Mouse (Mus musculus): ENCODE measurements at regions not wholly inside any gene's neighbourhood (a gene's known extent, or its start where the extent isn't known, plus 50 kb on each side); places are given as distances from the start of the nearest gene placed in this dataset.

DNA sequence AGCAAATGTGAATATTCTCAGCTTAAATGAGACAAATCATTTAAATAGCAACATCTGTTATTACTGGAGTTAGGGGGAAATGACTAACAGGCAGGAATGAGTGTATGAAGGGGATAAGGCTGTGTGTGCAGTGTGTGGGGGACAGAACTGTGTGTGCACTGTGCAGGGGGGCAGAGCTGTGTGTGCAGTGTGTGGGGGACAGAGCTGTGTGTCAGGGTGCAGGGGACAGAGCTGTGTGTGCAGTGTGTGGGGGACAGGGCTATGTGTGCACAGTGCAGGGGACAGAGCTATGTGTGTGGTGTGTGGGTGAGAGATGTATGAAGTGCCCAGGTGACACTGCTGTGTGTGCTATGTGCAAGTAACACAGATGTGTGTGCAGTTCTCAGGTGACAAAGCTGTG, 66.7 kb upstream of the Cops8 start:
- Histone ChIP-seq H3K36me3 (replicated peaks) (no peaks in the 10 kb centered on the region), H3K4me1 (no peaks in the 10 kb centered on the region), H3K4me3 (no peak overlapping the region), H3K4me2 (no peak overlapping the region), H3K27ac (no peak overlapping the region), H3K27me3 (replicated peaks) (no peaks in the 10 kb centered on the region), H3K9ac (no peak overlapping the region), H3K9me3 (no peaks in the 10 kb centered on the region)
- no peak for ATAC-seq (replicated peaks)

- 31% methylated on average over 19 of the region's 19 CpGs for WGBS
- Histone ChIP-seq H3K36me3 (replicated peaks) (no peaks in the 10 kb centered on the region), H3K9ac (no peak overlapping the region), H3K4me2 (no peak overlapping the region), H3K27ac (no peak overlapping the region), H3K4me3 (no peak overlapping the region), H3K4me1 (peaks cover 5% of the 10 kb centered on the region; the same call in 1 of the 2 replicates), H3K9me3 (peaks cover 6% of the 10 kb centered on the region; the same call in 1 of the 2 replicates), H3K27me3 (replicated peaks) (no peaks in the 10 kb centered on the region)
- ATAC-seq (replicated peaks) = no peak
Measured at GRCm38 (mm10) chr1:90543801-90544795, 58.7 kb upstream of the Cops8 start.

GRCm38 (mm10) chr1:90544821-90545536, 57.8 kb upstream of the Cops8 start:
- Histone ChIP-seq H3K4me1 (peaks cover 5% of the 10 kb centered on the region; the same call in 1 of the 2 replicates), H3K27ac (no peak overlapping the region), H3K27me3 (replicated peaks) (no peaks in the 10 kb centered on the region), H3K9me3 (peaks cover 6% of the 10 kb centered on the region; the same call in 1 of the 2 replicates), H3K36me3 (replicated peaks) (no peaks in the 10 kb centered on the region), H3K4me2 (no peak overlapping the region), H3K4me3 (no peak overlapping the region), H3K9ac (no peak overlapping the region)
- ATAC-seq (replicated peaks) = no peak
- WGBS = 32% methylated on average over 9 of the region's 9 CpGs

GRCm38 (mm10) chr1:90552644-90553043, 50.1 kb upstream of the Cops8 start:
- Histone ChIP-seq H3K4me3 (no peak overlapping the region), H3K9ac (no peak overlapping the region), H3K4me2 (no peak overlapping the region), H3K27me3 (replicated peaks) (no peaks in the 10 kb centered on the region), H3K36me3 (replicated peaks) (no peaks in the 10 kb centered on the region), H3K27ac (no peak overlapping the region), H3K9me3 (no peaks in the 10 kb centered on the region), H3K4me1 (no peaks in the 10 kb centered on the region)
- ATAC-seq (replicated peaks) = no peak
- WGBS = 83% methylated on average over 6 of the region's 6 CpGs
